Mouse (Mus musculus) ES-Bruce4 (cell line): Measurements from ENCODE around the gene Scmh1.

Source experiments
- CTCF ChIP-seq: IDR thresholded peaks from one replicate; pipeline ENCODE4 v1.8.1; 2011; ENCODE audit warnings: low read depth, low read length
- POLR2A ChIP-seq: IDR thresholded peaks from one replicate; pipeline ENCODE4 v1.8.1; 2011; ENCODE audit warnings: low read length; ENCODE audit not compliant: insufficient read depth

GRCm38 (mm10) chr4:120487707-120488106 lies 82.6 kb downstream of the Scmh1 start:
- TF ChIP-seq POLR2A, result no peak
- no peak for TF ChIP-seq CTCF
